Mouse (Mus musculus) urinary bladder, postnatal 0 days (tissue): ENCODE results near the gene D2hgdh. TPM values are rescaled to one million over a fixed set of nuclear protein-coding genes. Genes with fewer than 3 reads are reported as not detected.

Experiments
- polyA plus RNA-seq: library from polyadenylated mRNA; unstranded; fragments of >200 nt; fragmentation: Nextera tagmentation; extraction: Ambion mirVana; gene quantifications from 2 replicates; pipeline ENCODE4 v1.2.1, GENCODE M21; 2015

The D2hgdh gene
- 5.9 and 6.5 TPM in 2 replicates for polyA plus RNA-seq

GRCm38 (mm10) chr1:93824609-93825008, at the start of gene D2hgdh:
TSS of gene D2hgdh (plus strand) at chr1:93824909.

GRCm38 (mm10) chr1:93801741-93802238, 22.9 kb upstream of the D2hgdh start, which contains the start of gene Dtymk:
TSS of gene Dtymk (minus strand) at chr1:93801934.

GRCm38 (mm10) chr1:93803556-93804507, 20.9 kb upstream of the D2hgdh start, which contains the start of gene Ing5:
TSS of gene Ing5 (plus strand) at chr1:93803965.

GRCm38 (mm10) chr1:93861048-93861447, 36.3 kb downstream of the D2hgdh start, which contains the start of gene Gal3st2:
TSS of gene Gal3st2 (plus strand) at chr1:93861306.

Other genes with a start within 250 kb of the D2hgdh start
- gene Stk25, start 166.2 kb upstream of the D2hgdh start, polyA plus RNA-seq: 107 and 120 TPM in 2 replicates
- 212 and 254 TPM in 2 replicates for gene Bok, start 139.2 kb upstream of the D2hgdh start, polyA plus RNA-seq
- 54.1 and 57.4 TPM in 2 replicates for gene Atg4b, start 73.4 kb upstream of the D2hgdh start, polyA plus RNA-seq
- 32.5 and 34.3 TPM in 2 replicates for gene Thap4, start 70.0 kb upstream of the D2hgdh start, polyA plus RNA-seq
- gene Dtymk, start 23.0 kb upstream of the D2hgdh start, polyA plus RNA-seq: 103 and 110 TPM in 2 replicates
- 7.5 and 8.4 TPM in 2 replicates for gene Ing5, start 20.9 kb upstream of the D2hgdh start, polyA plus RNA-seq
- gene Gal3st2, start 36.4 kb downstream of the D2hgdh start, polyA plus RNA-seq: 0.22 and 0.54 TPM in 2 replicates
- 0.06 and 0.11 TPM in 2 replicates for gene Gal3st2b, start 93.4 kb downstream of the D2hgdh start, polyA plus RNA-seq
- gene Gal3st2c, start 165.6 kb downstream of the D2hgdh start, polyA plus RNA-seq: not detected in 2 replicates
- not detected in 2 replicates for gene Neu4, start 195.5 kb downstream of the D2hgdh start, polyA plus RNA-seq
- not detected in 2 replicates for gene Pdcd1, start 227.6 kb downstream of the D2hgdh start, polyA plus RNA-seq